Mouse (Mus musculus): Measurements from ENCODE around the gene Fignl2. TPM values are rescaled to one million over a fixed set of nuclear protein-coding genes. Genes with fewer than 3 reads are reported as not detected.

The Fignl2 gene
- polyA plus RNA-seq, 1 experiment from 2014 or later = 0.37 TPM

DNA sequence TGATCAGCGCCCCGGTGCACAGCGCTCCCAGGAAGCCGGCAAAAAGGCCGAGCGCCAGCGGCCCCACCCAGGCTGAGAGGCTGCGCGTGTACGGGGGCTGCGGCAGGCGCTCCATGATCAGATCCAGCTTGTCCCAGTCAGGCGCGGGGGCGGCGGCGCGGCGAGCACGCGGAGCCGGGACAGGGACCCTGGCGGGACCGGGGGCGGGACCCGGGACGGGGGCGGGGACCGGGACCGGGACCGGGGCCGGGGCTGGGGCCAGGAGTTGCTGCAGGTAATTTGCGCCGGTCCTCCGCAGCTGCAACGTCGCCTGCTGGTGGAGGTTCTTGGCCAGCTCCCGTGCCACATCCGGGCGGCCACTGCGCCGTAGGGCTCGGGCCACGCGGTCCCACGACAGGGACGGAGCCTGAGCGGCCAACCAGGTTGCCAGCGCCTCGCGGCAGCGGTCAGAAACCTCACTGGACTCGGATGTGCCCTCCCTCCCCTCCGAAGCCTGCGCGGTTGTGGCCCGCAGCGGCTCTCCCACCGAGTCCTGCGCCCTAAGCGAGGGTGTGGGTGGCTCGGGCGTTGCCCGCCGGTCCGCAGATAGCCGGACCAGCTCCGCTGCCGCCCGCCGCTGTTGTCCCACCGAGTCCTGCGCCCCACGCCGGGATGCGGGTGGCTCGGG, 31.7 kb downstream of the Fignl2 start:
- no peak overlapping the region for H3K27ac ChIP-seq (replicated peaks)
- peaks cover 85% of the 10 kb centered on the region for H3K27me3 ChIP-seq
- H3K9me3 ChIP-seq = no peaks in the 10 kb centered on the region
- ATAC-seq (ENCODE audit: low FRiP score, low read depth) = peak; percentile 45; the same call in 1 of the 2 replicates
- H3K36me3 ChIP-seq = no peaks in the 10 kb centered on the region
- H3K4me1 ChIP-seq = peaks cover 18% of the 10 kb centered on the region
- peak overlapping the region; percentile 91 for H3K4me2 ChIP-seq (replicated peaks)
- H3K4me3 ChIP-seq = peak overlapping the region; percentile 54
- under 1% methylated on average over 59 of the region's 77 CpGs for WGBS
- peak overlapping the region; percentile 59 for H3K9ac ChIP-seq (replicated peaks)

DNA sequence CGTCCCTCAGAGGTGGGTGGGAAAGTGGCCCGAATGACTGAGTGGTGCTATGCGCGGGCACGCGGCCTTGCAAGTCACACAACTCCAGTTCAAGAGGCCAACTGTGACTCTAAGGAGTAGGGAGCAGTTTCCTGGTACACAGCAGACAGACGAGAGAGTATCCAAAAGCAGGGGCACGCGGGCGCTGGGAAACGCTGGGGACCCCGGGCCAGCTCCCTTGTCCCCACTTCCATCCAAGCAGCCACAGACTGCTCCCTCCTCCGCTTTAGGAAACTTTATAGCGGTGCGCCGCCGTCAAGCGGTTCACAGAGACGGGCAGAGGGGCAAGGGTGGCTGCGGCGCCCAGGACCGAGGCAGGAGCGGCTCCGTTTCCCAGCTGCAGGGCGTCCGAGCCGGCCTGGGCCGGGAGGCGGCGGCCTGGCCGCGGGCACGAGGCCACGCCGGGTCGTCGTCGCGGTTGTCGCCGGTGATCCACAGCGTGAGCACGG, 32.3 kb downstream of the Fignl2 start:
- peak; percentile 5; the same call in 1 of the 2 replicates for ATAC-seq (ENCODE audit: low FRiP score, low read depth)
- no peak overlapping the region for H3K27ac ChIP-seq (replicated peaks)
- 3% methylated on average over 43 of the region's 43 CpGs for WGBS

DNA sequence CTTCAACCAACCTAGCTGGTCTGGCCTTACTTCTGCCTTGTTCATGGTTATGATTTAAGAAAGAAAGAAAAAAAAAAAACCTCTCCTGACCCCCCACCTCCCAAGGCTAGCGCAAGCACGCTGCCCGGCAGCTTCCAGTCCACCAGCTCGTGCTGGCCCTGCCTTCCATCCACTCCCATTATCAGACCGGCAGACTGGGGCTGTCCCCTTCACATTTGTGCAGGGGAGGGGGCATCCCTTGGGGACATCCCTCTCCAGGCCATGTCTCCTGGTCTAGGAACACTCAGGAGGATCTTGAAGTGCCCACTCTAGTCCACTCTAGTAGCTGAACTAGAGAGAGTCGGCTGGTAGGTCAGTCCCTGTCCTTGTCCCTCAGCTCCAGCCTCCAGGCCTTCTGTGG, 33.8 kb downstream of the Fignl2 start:
- peaks cover 89% of the 10 kb centered on the region for H3K27me3 ChIP-seq
- no peaks in the 10 kb centered on the region for H3K9me3 ChIP-seq
- H3K4me1 ChIP-seq = peaks cover 18% of the 10 kb centered on the region
- no peak overlapping the region for H3K4me2 ChIP-seq (replicated peaks)
- no peak overlapping the region for H3K27ac ChIP-seq (replicated peaks)
- WGBS = 56% methylated on average over 6 of the region's 6 CpGs
- H3K9ac ChIP-seq (replicated peaks) = no peak overlapping the region
- H3K4me3 ChIP-seq = no peak overlapping the region
- ATAC-seq (ENCODE audit: low FRiP score, low read depth) = no peak
- peaks cover 18% of the 10 kb centered on the region for H3K36me3 ChIP-seq

More for the DNA sequence above, 32.3 kb downstream of the Fignl2 start:
- Histone ChIP-seq H3K36me3 (peaks cover 3% of the 10 kb centered on the region; the same call in 1 of the 2 replicates), H3K4me1 (peaks cover 18% of the 10 kb centered on the region), H3K4me2 (replicated peaks) (peak overlapping the region; percentile 91), H3K4me3 (peak overlapping the region; percentile 54), H3K27me3 (peaks cover 84% of the 10 kb centered on the region), H3K9me3 (no peaks in the 10 kb centered on the region), H3K9ac (replicated peaks) (peak overlapping the region; percentile 59)

DNA sequence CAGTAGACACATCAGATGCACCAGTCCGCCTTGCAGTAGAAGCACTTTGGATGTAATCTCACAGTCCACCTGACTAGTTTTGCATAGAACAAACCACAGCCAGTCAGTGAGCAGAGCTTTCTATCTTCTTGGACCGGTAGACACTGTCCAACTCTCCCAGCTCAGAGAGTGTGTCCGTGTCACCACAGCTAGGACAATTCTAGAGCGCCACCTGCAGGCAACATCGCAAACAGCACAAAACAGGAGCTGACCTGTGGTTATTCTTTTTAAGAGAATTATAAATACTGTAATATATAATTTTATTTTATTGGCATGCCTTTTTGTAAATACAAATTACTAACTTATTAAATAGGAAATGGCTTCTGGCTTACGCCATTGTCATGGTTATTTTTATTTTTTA, 35.8 kb downstream of the Fignl2 start:
- 30% methylated on average over 6 of the region's 6 CpGs for WGBS
- Histone ChIP-seq H3K4me3 (no peak overlapping the region), H3K9ac (replicated peaks) (no peak overlapping the region), H3K4me1 (peaks cover 18% of the 10 kb centered on the region), H3K9me3 (no peaks in the 10 kb centered on the region), H3K27me3 (peaks cover 85% of the 10 kb centered on the region), H3K27ac (replicated peaks) (no peak overlapping the region), H3K4me2 (replicated peaks) (no peak overlapping the region), H3K36me3 (peaks cover 23% of the 10 kb centered on the region)
- no peak for ATAC-seq (ENCODE audit: low FRiP score, low read depth)

DNA sequence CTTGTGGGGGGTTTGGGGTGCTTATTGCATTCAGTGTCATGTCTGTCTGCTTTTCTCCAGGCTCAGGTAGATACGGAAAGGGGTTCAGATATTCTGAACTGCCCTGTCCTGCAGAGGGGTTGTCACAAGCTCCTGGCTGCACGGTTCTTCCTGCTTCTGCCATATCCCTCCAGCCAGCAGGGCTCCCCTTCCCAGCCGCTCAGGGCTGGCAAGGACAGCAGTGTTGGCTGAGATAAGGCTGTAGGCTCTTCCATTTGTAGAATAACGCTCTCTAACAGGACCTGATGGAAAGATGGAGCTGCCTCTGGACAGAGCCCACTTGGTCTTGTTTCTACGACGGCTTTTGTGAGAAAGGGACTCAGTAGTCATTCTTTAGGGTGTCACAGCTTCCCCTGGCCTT, 36.4 kb downstream of the Fignl2 start:
- no peak for ATAC-seq (ENCODE audit: low FRiP score, low read depth)
- H3K4me1 ChIP-seq = peaks cover 12% of the 10 kb centered on the region
- no peak overlapping the region for H3K9ac ChIP-seq (replicated peaks)
- H3K9me3 ChIP-seq = no peaks in the 10 kb centered on the region
- WGBS = 68% methylated on average over 6 of the region's 6 CpGs
- H3K27me3 ChIP-seq = peaks cover 79% of the 10 kb centered on the region
- no peak overlapping the region for H3K27ac ChIP-seq (replicated peaks)
- no peak overlapping the region for H3K4me2 ChIP-seq (replicated peaks)
- no peak overlapping the region for H3K4me3 ChIP-seq
- H3K36me3 ChIP-seq = peaks cover 23% of the 10 kb centered on the region

DNA sequence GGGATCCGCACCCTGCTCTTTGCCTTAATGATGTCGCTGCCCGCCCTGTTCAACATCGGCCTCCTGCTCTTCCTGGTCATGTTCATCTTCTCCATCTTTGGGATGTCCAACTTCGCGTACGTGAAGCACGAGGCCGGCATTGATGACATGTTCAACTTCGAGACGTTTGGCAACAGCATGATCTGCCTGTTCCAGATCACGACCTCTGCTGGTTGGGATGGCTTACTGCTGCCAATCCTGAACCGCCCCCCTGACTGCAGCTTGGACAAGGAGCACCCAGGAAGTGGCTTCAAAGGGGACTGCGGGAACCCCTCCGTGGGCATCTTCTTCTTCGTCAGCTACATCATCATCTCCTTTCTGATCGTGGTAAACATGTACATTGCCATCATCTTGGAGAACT, 38.7 kb downstream of the Fignl2 start:
- no peaks in the 10 kb centered on the region for H3K4me1 ChIP-seq
- H3K9me3 ChIP-seq = no peaks in the 10 kb centered on the region
- H3K4me2 ChIP-seq (replicated peaks) = no peak overlapping the region
- 59% methylated on average over 17 of the region's 17 CpGs for WGBS
- peaks cover 56% of the 10 kb centered on the region for H3K27me3 ChIP-seq
- no peak for ATAC-seq (ENCODE audit: low FRiP score, low read depth)
- no peak overlapping the region for H3K9ac ChIP-seq (replicated peaks)
- peaks cover 39% of the 10 kb centered on the region for H3K36me3 ChIP-seq
- H3K4me3 ChIP-seq = no peak overlapping the region
- no peak overlapping the region for H3K27ac ChIP-seq (replicated peaks)

DNA sequence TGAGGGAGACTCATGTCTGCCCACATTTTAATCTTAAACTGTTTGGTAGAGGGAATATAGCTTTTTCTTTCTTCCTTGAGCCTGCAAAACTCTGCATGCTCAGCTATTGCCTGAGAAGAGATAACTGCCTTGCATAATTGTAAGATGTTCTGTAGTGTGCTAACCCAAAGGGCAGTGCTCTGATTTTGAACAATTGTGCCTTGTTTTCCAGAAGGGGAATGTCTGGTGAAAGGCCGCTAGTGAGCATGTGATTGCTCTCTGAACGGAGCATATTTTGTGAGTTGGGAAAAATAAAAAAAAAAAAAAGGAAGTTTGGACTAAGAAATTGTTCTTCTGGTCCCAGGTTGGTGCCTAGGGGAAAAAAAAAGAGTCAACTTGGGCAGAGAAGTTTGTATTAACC, 49.4 kb downstream of the Fignl2 start:
- ATAC-seq (ENCODE audit: low FRiP score, low read depth) = no peak
- 74% methylated on average over 2 of the region's 2 CpGs for WGBS
- Histone ChIP-seq H3K27me3 (no peaks in the 10 kb centered on the region; the same call in 1 of the 2 replicates), H3K4me3 (no peak overlapping the region), H3K9me3 (no peaks in the 10 kb centered on the region), H3K4me1 (no peaks in the 10 kb centered on the region), H3K36me3 (peaks cover 22% of the 10 kb centered on the region), H3K9ac (replicated peaks) (no peak overlapping the region), H3K27ac (replicated peaks) (no peak overlapping the region), H3K4me2 (replicated peaks) (no peak overlapping the region)

DNA sequence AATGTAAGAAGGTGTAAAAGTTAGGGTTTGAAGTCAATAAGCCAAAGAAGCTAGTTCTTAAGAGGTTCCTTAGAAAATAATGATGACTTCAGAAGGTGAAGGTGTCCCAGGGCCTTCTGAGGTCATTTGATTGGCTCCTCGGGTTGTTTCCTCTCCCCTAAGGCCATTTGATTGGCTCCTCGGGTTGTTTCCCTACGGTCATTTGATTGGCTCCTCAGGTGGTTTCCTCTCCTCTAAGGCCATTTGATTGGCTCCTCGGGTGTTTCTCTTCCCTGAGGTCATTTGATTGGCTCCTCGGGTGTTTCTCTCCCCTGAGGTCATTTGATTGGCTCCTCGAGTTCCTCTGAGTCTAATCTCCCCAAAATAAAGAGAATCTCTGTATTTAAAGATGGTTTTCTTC, 67.0 kb downstream of the Fignl2 start:
- no peak overlapping the region for H3K27ac ChIP-seq (replicated peaks)
- H3K4me1 ChIP-seq = peaks cover 8% of the 10 kb centered on the region
- H3K9ac ChIP-seq (replicated peaks) = no peak overlapping the region
- peaks cover 6% of the 10 kb centered on the region; the same call in 1 of the 2 replicates for H3K27me3 ChIP-seq
- no peaks in the 10 kb centered on the region for H3K9me3 ChIP-seq
- no peak for ATAC-seq (ENCODE audit: low FRiP score, low read depth)
- WGBS = 94% methylated on average over 6 of the region's 6 CpGs
- no peak overlapping the region for H3K4me3 ChIP-seq
- no peak overlapping the region for H3K4me2 ChIP-seq (replicated peaks)
- peaks cover 44% of the 10 kb centered on the region for H3K36me3 ChIP-seq

DNA sequence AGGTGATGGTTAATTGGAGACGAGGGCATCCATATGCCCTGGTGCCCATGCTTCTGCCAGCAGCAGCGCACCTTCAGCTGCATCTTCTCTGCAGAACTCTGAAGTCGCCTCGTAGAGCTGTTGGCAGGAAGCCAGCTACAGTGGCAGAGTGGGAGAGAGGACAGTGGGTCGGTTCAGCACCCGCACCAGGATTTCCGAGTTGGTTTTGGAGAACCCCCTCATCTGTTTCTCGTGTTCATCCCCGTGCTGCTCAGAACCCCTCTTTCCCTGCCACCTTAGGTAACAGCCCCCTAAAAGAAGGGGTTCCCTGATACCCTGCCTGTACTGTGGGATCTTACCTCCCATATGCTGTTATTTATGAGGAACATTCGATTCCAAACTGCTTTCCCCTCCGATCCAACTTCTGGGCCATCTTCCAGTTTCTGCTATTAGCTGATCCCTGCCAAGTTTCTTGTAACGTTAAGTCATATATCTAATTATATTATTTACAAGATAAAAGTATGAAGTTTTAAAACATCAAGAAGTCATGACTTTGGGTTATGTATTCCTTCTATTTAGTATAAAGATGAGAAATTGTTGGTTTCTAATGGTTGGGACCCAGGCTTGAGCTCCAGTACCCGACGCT, 69.9 kb downstream of the Fignl2 start:
- no peaks in the 10 kb centered on the region for H3K9me3 ChIP-seq
- H3K36me3 ChIP-seq = peaks cover 31% of the 10 kb centered on the region
- H3K4me1 ChIP-seq = peaks cover 14% of the 10 kb centered on the region
- H3K27me3 ChIP-seq = peaks cover 6% of the 10 kb centered on the region; the same call in 1 of the 2 replicates
- no peak for ATAC-seq (ENCODE audit: low FRiP score, low read depth)
- 91% methylated on average over 14 of the region's 14 CpGs for WGBS
- H3K4me2 ChIP-seq (replicated peaks) = no peak overlapping the region
- H3K27ac ChIP-seq (replicated peaks) = no peak overlapping the region
- H3K4me3 ChIP-seq = no peak overlapping the region
- H3K9ac ChIP-seq (replicated peaks) = no peak overlapping the region

DNA sequence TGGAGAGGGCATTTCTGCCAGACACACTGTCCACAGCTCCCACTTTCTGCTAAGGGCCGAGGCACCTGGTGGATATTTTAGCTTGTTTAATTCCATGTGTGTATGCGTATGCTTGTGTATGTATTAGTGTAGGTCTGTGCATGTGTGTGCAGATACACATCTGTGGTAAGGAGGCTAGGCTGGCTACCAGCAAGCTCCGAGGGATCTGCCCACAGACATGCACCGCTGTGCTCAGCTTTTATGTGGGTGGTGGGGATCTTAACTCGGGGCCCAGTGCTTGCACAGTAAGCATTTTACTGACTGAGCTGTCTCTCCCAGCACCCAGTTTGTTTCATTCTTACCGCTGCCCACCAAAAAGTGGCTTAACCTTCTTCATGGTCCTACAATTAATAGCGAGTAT, 71.1 kb downstream of the Fignl2 start:
- H3K9ac ChIP-seq (replicated peaks) = no peak overlapping the region
- H3K27ac ChIP-seq (replicated peaks) = no peak overlapping the region
- no peak for ATAC-seq (ENCODE audit: low FRiP score, low read depth)
- H3K4me1 ChIP-seq = peaks cover 14% of the 10 kb centered on the region
- H3K4me2 ChIP-seq (replicated peaks) = no peak overlapping the region
- H3K36me3 ChIP-seq = peaks cover 31% of the 10 kb centered on the region
- WGBS = 70% methylated on average over 7 of the region's 7 CpGs
- no peak overlapping the region for H3K4me3 ChIP-seq
- H3K9me3 ChIP-seq = no peaks in the 10 kb centered on the region
- peaks cover 6% of the 10 kb centered on the region; the same call in 1 of the 2 replicates for H3K27me3 ChIP-seq

DNA sequence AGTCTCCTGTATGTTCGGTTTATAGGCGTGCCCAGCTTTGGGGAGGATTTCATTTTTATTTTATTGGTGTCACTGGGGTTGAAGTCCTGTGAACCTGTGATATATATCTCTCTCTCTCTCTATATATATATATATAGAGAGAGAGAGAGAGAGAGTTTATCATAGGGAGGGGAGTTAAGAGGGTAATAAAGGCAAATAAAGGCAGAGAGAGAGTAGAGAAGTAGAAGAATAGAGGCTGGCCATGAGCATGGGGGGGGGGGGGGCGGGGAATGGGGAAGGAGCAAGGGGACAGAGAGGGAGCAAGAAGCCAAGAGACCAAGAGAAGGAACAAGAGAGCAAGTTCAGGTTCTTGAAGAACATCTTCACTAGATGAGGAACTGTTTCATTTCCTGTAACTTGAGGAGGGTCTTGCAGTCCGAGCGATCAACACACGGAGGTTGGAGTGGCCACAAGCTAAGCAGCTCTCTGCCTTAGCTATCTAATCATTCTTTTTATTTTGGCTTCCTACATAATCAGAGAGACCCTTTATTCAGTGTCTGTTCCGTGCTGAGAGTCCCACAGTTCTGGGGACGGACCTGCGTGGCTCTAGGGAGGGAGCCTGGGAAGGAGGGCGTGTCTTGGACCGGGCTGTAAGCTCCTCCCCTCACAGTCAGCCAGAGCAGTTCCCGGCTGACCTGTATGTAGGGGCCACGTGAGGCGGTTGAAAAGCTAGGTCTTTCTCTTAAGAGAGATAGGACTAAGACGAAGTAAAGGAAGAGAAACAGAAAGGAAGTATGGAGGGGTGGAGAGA, 71.9 kb downstream of the Fignl2 start:
- peak overlapping the region; percentile 59 for H3K4me2 ChIP-seq (replicated peaks)
- H3K9me3 ChIP-seq = no peaks in the 10 kb centered on the region
- peaks cover 30% of the 10 kb centered on the region for H3K36me3 ChIP-seq
- peaks cover 14% of the 10 kb centered on the region for H3K4me1 ChIP-seq
- peaks cover 6% of the 10 kb centered on the region; the same call in 1 of the 2 replicates for H3K27me3 ChIP-seq
- H3K9ac ChIP-seq (replicated peaks) = peak overlapping the region; percentile 47; the same call in 1 of the 2 replicates
- WGBS = 14% methylated on average over 14 of the region's 15 CpGs
- peak overlapping the region; percentile 38 for H3K4me3 ChIP-seq
- H3K27ac ChIP-seq (replicated peaks) = no peak overlapping the region
- ATAC-seq (ENCODE audit: low FRiP score, low read depth) = peak; percentile 82; the same call in 1 of the 2 replicates

DNA sequence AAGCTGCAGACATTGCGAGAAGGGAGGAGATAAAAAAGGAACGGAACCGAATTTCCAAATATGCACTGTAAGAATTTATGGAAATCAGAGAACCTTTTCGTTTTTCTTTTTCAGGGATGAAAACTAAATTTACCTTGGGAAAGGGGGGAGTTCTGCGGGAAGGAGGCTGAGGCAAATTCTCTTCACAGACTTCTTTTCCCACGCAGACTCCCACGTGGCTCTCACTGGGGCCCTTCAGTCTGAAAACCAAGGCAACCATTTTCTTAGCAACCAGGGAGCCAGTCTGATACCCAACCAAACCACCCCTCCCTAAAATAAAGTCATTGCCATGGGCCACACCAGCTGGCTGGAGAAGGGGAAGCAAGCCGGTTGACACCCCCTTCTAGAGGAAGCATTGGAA, 72.7 kb downstream of the Fignl2 start:
- peaks cover 6% of the 10 kb centered on the region; the same call in 1 of the 2 replicates for H3K27me3 ChIP-seq
- H3K36me3 ChIP-seq = peaks cover 22% of the 10 kb centered on the region
- no peak overlapping the region for H3K27ac ChIP-seq (replicated peaks)
- no peak overlapping the region for H3K4me3 ChIP-seq
- H3K9ac ChIP-seq (replicated peaks) = no peak overlapping the region
- no peaks in the 10 kb centered on the region for H3K9me3 ChIP-seq
- no peak overlapping the region for H3K4me2 ChIP-seq (replicated peaks)
- WGBS = 83% methylated on average over 8 of the region's 8 CpGs
- no peak for ATAC-seq (ENCODE audit: low FRiP score, low read depth)
- peaks cover 14% of the 10 kb centered on the region for H3K4me1 ChIP-seq
